Mouse (Mus musculus) embryonic facial prominence, embryonic 14.5 days (tissue): ENCODE measurements around the gene A430005L14Rik. TPM values are rescaled to one million over a fixed set of nuclear protein-coding genes. Genes with fewer than 3 reads are reported as not detected.

ENCODE experiments used
- polyA plus RNA-seq: library from polyadenylated mRNA; unstranded; fragments of >200 nt; fragmentation: Nextera tagmentation; extraction: Ambion mirVana; gene quantifications from 2 replicates; pipeline ENCODE4 v1.2.1, GENCODE M21; 2014

Gene A430005L14Rik
- polyA plus RNA-seq, 1 experiment from 2014 or later = 68.8 TPM

Other genes starting within 250 kb of the A430005L14Rik start
- gene Dffb, start 17.9 kb downstream of the A430005L14Rik start, polyA plus RNA-seq = 7.3 and 10.1 TPM in 2 replicates
- 14.2 and 15.2 TPM in 2 replicates for gene Cep104, start 18.0 kb downstream of the A430005L14Rik start, polyA plus RNA-seq
- gene Lrrc47, start 54.5 kb downstream of the A430005L14Rik start, polyA plus RNA-seq = 11.6 and 11.9 TPM in 2 replicates
- gene Smim1, start 69.0 kb downstream of the A430005L14Rik start, polyA plus RNA-seq = 34.3 TPM in 2 replicates
- 0.09 TPM in 1 of 2 replicates, not detected in the other for gene Ccdc27, start 85.4 kb downstream of the A430005L14Rik start, polyA plus RNA-seq
- gene Trp73, start 183.0 kb downstream of the A430005L14Rik start, polyA plus RNA-seq = 3.5 and 3.8 TPM in 2 replicates
- 36.8 and 43.2 TPM in 2 replicates for gene Wrap73, start 185.1 kb downstream of the A430005L14Rik start, polyA plus RNA-seq
- 148 and 155 TPM in 2 replicates for gene Tprgl, start 203.4 kb downstream of the A430005L14Rik start, polyA plus RNA-seq
- gene Megf6, start 213.5 kb downstream of the A430005L14Rik start, polyA plus RNA-seq = 91.2 and 97.2 TPM in 2 replicates